Mouse (Mus musculus) lung, postnatal 25 days (tissue): ENCODE measurements around the gene Erbb4.

Experiments
- DNase-seq: peaks from one replicate; pipeline ENCODE4 v3.0.0; 2022; ENCODE audit warnings: low spot score

Erbb4 gene

DNA sequence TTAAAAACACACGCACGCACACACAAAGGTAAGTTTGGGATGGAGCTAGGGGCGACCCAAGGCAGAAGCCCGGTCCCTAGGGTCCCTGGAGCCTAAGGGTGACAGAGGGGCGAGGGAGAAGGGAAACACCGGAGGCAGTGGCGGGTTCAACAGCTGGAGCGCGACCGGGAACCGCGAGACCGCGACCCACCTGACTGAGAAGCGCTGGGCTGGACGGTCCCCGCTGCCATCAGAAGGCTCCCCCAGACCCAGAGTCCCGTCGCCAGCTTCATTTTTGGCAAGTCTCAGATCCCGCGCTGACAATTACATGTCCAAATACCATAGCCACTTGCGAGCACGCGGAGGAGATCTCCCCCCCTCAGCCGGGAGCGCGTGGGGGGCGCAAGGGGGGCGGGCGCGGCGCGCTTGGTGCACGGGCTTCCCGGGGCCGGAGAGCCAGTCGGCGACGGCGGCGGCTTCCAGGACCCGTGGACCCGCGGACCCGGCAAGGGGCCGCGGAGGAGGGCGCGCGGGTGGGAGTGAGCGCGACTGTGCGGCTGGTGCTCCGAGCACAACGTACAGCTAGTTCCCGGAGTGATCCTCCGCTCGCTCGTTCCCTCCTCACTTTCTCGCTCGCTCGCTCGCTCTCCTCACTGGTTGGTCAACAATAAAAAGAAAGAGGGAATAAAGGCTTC, at the start of gene Erbb4:
Erbb4 (minus strand) TSS at position 575 of the 674 bp plus-strand sequence.
- no peak for DNase-seq

DNA sequence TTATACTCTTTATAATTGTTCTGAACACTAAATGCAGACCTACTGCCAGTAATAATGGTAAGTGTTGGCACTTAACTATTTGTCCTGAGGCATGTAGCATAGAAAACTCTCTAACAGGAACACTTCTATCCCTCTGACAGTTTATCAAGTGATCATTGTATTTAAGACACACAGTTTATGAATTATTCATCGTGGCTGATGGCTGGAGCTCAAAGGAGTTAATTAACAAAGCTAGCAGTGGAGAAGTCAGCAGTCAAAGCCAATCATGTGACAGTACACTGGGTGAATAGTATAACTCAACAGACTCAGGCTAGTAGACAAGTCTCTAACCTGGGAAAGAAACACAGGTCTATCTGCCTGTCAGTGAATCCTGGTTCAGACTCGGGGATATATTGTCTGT, 49.5 kb upstream of the Erbb4 start:
- DNase-seq = no peak

GRCm38 (mm10) chr1:69141341-69141740, 33.5 kb upstream of the Erbb4 start:
- no peak for DNase-seq

DNA sequence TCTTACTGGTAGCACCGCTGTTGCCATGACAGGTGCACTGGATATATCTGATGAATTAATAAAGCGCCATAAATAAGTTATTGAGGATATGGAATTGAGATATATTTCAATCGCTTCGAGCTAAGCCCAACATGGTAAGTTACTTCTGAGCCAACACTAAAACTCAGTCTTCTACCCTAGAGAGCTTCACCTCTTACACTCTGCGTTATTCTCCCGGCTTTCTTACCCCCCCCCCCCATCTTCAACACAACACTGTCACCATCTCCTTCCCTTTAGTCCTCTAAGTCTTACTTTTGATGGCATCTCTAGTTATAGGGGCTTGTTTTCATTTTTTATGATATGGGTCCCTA, 31.6 kb upstream of the Erbb4 start:
- no peak for DNase-seq

GRCm38 (mm10) chr1:69138856-69139518, 31.1 kb upstream of the Erbb4 start:
- DNase-seq = peak; percentile 43

GRCm38 (mm10) chr1:69124147-69124848, 16.4 kb upstream of the Erbb4 start:
- DNase-seq = no peak

- DNase-seq = no peak
These were observed 10.5 kb upstream of the Erbb4 start for GRCm38 (mm10) chr1:69118249-69118938.

DNA sequence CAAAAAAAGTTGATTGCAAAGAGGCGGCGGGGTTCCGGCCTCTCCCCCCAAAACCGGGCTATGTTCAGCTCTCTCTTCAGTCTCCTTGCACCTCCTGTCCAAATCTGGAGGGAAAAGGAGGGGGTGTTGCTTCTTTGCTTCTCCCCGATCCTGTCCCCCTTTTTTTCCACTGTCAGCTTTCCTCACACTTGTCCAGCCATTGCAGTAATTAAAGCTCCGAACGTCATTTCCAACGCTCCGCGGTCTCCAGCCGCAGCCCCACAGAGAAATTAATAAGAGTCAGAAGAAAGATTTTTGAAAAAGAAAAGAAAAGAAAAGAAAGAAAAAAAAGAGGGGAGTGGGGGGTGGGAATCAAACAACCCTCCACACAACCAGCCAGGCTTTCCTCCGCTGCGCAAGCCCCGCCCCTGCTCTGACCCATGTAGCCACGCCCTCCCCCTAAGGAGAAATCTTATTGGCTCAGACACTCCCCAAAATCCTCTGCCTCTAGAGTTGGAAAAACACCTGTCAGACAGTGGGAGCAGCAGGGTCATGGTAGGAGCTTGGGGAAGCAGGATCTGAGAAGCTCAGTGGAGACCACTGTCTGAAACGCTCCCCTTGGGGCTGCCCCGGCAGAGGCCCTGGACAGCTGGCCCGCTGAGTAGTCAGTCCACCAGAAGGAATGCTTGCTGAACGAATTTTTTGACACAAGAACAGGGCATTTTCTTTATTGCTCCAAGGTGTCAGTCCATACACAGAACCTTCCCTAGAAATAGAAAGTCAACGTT, 483 bp upstream of the Erbb4 start:
- peak; percentile 51 for DNase-seq

- no peak for DNase-seq
These were observed 860 bp downstream of the Erbb4 start for GRCm38 (mm10) chr1:69106937-69107461.

DNA sequence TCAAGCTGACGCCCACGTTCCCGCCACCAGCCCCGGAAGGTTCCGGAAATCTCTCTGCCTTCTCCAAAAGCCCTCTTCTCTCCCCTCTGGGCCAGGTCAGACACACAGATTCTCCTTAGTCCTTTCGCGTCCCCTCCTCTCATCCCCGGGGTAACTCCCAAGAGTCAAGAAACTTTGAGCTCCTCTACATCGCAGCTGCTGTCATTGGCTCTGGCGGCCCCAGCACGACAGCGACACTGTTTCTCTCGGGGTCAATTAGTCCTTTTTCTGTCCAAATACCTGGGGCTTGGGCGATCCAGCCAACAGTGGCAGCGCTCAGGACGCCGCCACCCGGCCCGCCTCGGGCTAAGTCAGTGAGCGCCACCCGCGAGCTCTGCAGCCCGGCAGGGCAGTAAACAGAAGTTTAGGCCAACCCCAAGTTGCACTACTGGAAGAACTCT, 1.5 kb downstream of the Erbb4 start:
- no peak for DNase-seq

DNA sequence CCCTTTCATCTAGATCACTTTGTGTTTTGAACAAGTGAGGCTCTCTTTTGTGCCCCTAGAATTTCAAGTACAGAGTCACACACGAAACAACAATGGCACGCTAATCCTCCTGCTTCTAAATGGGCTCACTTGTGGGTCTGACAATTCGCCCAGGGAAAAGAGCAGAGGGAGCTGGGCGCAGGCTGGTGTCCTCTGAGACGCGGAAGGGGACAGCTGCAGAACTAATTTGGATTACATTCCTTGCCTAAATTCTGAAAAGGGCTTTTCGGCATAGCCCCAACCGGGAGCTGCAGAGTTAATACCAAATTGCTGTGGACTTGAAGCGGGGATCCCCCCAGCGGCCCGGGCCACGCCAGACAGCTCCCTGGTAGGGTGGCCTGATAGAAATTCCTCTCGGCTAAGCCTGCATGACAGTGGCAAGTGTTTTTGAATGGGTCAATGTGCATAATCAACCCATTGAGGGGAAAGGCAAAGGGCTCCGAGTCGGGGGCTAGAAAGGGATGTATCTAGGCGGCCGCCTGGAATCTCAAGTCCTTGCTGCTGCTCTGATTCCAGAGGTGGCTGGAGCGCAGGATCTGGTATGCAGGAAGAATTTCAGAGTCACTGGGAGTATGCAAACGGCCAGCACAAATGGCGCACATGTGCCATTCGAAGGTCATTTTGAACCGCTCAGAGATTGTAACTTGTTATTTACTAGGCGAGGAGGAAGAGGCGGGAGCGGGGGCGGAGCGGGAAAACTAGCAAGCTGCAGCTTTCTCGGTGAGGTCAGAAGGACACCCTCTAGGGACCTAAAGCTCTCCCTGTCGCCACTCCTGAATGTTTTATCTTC, 2.2 kb downstream of the Erbb4 start:
- no peak for DNase-seq

DNA sequence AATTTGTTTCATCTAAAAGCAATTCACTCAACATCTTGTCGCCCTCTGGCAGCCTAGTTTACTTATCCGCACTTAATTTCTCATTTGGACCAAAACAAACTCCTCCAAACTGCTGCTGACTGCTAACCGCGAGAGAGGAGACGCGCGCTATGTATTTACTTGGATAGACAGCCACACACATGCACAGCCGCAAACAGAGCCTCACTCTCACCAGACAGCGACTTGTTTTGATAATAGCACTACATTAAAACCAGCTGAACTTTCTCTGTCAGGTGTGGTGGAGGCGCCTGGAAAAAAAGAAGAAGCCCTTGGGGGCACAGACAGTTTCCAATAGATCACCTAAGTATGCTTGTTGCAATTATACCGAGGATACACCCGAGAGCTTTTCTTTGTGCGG, 2.8 kb downstream of the Erbb4 start:
- no peak for DNase-seq

- no peak for DNase-seq
These were observed 4.6 kb downstream of the Erbb4 start for GRCm38 (mm10) chr1:69103211-69103706.

- no peak for DNase-seq
These were observed 6.2 kb downstream of the Erbb4 start for GRCm38 (mm10) chr1:69101670-69102069.

DNA sequence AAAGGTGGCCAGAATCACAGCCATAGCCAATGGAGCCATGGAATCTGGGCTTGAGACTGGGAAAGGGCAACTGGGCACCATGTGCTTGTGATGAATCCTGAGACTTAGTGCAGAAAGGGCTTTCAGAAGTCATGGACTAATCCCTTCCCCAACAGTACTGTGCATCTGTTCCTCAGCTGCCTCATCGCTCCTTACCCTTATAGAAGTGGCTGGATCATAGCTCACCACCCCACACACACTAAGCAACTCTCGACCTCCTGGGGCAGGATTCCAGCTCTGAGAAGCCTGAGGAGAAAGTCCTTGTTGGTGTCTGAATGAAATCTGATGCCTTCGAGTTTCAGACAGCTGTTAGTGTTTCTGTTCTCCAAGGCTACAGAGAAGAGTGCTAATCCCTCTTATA, 14.8 kb downstream of the Erbb4 start:
- no peak for DNase-seq

DNA sequence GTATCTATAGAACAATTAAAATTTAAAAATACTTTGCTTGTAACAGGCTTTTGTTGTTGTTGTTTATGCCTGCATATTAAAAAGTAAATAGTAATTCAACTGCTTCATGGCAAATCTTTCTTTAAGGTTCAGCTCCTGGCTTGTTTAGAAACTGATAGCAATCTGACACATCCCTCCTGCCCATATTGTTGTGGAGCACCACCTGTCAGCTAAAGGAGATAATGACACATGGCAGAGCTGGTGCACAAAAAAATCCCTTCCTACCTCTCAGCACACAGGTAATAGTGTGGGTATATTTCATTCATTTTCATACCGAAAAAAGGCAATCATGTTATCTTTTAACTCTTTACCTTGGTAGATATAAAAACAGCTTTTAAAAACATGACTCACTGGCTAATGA, 18.5 kb downstream of the Erbb4 start:
- DNase-seq = no peak

- DNase-seq = no peak
These were observed 22.1 kb downstream of the Erbb4 start for GRCm38 (mm10) chr1:69085753-69086152.

GRCm38 (mm10) chr1:69048918-69049317, 58.9 kb downstream of the Erbb4 start:
- DNase-seq = no peak

DNA sequence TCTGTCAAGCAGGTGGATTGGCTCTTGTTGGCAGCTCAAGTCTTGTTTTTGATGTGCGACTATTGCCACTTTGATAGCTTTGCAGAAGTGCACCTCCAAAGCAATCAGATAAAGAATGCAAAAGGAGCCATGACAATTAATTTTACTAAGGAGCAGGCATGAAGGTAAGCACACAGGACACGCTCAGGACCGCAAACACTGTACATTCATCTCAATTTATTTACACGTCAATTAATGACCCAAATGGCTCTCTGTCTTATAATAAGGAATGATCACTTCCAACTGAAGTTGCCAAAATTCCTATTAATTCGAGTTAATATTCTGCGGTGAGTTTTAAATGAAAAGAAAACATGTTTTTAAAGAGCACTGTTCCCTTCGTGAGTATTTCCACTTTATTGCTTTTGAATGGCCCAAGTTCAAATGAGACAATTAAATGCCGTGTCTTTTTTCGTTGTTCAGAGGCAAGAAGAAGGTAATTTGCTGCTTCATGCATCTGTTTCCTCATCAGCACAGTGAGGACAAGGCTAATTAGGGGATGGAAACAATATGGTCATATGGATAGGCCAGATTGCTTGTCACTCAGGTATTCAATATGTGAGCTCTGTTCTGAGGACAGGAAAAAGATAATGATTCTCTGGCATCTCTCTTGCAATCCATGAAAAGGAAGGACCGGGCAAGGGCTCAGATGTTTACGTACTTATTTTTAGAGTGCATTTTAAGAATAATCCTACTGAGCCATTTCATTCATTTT, 61.5 kb downstream of the Erbb4 start:
- DNase-seq = no peak

GRCm38 (mm10) chr1:69027816-69028215, 80.0 kb downstream of the Erbb4 start:
- no peak for DNase-seq
